Mouse (Mus musculus): Measurements from ENCODE around the gene Cyb561. TPM values are rescaled to one million over a fixed set of nuclear protein-coding genes. Genes with fewer than 3 reads are reported as not detected.

Gene Cyb561
- total RNA-seq, 2 experiments from 2014 or later, result 168 to 204 TPM

DNA sequence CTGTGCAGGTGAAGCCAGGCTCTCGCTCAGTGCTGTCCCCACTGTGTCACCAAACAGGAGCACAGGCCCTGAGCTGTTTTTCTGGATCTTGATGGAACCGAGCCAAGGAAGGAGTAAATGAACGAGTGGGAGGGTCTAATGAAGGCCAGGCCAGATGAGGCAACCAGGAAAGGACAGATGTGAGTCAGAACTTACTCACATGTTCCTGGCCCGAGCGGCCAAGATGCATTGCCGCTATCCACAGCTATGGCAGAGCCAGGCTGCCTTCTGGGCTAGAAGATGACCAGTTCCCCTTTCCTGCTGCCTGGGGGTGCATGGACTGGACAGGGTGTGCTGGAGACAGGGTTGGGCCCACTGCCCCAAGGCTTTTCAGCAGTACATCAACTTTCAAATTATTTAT, 266 bp upstream of the Cyb561 start:
- peak; percentile 56 to 60 for DNase-seq (ENCODE audit: low spot score in 2 of 2)

DNA sequence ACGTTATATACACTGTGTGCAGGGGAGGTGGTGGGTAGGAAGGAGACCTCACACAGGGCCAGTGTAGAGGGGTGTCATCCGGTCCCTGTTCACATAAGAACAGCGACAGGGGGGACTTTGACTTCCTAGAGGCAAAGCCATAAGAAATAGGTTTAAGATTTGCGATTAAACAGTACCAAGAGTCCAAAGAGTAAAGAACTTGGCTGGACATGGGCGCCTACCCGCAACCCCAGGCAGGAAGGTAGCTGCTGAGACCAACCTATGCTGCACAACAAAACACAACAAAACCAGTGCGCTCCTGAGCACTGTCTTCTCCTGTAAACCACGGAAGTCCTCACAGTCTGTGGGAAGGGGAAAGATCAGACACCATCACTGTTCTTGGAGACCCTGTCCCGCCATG, 1.0 kb downstream of the Cyb561 start:
- DNase-seq (ENCODE audit: low spot score in 2 of 2), result no peak

DNA sequence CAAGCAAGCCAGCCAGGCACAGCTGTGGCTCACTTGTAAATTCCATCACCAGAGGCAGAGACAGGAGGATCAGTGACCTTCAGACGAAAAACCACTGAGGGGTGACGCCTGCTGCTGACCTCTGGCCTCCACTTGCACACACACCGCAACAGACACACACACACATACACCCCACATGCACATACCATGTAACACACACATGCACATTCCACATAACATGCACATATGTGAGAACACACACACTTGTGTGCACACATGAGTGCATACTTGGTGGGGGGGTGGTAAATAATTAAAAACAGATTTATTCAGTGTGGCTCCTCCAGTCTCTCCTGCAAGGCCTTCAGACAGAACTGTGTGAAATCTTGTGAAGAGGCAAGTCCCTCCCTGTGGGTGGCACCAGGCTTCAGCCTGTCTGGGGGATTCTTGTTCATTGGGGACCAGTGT, 1.5 kb downstream of the Cyb561 start:
- no peak for DNase-seq (ENCODE audit: low spot score in 2 of 2)

DNA sequence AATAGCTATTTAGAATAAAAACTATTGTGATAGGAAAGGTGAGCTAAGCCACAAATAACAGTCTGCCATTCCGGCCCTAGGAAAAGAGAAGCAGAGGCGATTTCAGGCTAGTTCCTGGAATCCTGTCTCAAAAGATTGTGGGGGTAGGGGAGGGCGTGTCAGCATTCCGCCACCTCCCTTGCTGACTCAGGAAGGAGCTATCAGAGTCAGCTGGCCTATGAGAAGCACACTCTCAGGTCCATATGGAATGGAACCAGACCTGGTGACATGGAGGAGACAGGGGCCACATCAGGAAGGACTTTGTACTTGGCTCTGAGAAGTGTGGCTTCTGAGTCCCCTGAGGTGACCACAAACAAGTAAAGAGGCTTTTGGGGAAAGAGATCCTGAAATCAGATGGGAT, 2.6 kb downstream of the Cyb561 start:
- no peak for DNase-seq (ENCODE audit: low spot score in 2 of 2)

DNA sequence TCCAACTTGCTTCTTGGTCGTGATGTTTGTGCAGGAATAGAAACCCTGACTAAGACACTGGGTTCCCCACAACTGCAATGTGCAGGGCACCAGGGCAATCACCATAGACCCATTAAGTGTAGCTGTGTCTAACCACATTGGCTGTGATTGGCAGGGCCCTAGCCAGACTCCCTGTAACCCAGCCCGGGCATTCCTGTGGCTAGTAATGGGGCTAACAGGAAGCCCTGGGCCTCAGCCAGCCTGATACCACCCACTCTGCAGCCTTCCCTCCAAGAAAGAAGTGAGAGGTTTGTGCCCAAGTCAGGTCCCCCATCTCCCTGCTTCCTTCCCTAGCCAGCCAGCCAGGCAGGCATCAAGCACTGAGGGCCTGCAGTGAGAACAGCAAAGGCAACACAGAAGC, 4.9 kb downstream of the Cyb561 start:
- DNase-seq (ENCODE audit: low spot score in 2 of 2), result no peak

DNA sequence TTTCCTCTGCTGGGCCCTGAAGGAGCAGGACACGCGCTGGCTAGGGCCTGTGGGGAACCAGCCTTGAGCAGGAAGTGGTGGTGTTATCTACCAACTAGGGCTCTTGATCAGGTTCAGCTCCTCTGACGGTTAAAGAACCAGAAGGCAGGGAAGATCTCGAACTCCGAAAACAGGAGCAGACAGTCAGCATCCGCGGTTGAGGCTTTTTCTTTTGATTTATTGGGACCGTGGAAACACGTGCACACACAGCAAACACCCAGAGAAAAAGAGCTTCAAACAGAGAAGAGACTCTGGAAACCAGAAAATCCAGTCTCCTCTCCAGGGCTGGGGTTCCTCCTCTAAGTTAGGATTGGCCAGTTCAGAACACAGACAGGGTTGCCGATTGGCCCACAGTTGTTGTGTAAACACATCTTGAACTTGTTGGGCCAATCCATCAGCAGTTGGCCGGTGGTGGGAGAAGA, 6.4 kb downstream of the Cyb561 start:
- DNase-seq (ENCODE audit: low spot score in 2 of 2), result no peak

DNA sequence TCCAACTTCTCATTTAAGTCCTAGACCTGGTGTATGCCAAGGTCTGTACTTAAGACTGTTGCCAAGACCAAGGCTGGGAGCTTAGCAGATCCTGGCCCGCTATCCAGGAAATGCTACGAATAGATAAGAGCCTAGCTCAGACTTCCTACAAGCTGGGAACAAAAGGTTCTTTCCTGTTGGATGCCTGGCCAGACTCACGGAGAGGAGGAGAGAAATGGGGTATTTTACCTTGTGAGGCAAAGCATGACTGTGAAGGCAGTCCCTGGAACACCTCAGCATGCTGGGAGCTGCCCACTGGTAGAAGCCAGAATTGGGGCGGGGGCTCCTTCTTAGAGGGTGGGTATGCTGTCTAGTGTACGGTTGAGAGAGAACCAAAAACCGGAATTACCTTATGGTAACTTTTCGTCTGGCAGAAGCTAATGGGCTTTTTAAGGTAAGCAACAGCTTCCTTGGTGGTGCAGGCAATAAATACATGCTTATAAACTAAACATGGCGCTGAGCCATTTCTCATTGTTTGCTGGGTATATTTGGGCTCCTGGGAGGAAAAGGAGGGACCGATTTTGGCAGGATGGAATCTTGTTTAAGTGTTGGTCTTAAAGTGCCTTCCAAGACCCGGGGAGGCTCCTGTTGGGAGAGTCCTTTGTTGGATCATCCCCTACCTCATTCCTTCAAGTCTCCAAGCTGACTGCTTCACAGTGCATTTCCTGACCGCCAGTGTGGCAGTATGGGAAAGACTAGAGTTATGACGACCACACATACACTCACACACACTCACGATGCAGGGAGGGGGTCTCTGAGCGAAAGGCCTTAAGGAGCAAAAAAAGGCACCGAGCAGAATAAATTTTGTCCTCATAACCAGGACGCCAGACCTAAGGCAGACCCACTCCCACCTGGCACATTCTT, 8.1 kb downstream of the Cyb561 start:
- no peak for DNase-seq (ENCODE audit: low spot score in 2 of 2)

DNA sequence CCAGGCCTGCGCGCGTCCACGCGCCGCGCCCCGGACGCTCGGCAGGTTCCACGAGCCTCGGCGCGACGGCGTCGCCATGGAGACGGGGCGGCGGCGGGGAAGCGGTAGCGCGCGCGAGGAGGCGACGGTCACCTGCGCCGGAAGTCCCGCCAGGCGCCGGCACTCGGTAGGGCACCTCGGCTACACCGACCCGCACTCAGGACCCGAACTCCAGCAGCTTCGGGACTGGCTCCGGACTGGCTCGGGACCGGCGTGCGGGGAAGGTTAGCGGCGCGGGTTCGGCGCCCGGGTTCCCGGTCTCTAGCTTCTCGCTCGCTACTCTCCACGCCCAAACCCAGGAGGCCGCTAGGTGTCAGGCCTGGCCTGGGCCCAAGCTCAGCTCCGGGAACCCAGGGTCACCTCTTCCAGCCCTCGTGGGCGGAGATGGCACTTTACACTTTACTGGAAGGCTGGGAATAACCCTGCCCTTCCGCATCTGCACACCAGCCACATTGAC, 9.0 kb downstream of the Cyb561 start:
- peak; percentile 71 to 75 for DNase-seq (ENCODE audit: low spot score in 2 of 2)

DNA sequence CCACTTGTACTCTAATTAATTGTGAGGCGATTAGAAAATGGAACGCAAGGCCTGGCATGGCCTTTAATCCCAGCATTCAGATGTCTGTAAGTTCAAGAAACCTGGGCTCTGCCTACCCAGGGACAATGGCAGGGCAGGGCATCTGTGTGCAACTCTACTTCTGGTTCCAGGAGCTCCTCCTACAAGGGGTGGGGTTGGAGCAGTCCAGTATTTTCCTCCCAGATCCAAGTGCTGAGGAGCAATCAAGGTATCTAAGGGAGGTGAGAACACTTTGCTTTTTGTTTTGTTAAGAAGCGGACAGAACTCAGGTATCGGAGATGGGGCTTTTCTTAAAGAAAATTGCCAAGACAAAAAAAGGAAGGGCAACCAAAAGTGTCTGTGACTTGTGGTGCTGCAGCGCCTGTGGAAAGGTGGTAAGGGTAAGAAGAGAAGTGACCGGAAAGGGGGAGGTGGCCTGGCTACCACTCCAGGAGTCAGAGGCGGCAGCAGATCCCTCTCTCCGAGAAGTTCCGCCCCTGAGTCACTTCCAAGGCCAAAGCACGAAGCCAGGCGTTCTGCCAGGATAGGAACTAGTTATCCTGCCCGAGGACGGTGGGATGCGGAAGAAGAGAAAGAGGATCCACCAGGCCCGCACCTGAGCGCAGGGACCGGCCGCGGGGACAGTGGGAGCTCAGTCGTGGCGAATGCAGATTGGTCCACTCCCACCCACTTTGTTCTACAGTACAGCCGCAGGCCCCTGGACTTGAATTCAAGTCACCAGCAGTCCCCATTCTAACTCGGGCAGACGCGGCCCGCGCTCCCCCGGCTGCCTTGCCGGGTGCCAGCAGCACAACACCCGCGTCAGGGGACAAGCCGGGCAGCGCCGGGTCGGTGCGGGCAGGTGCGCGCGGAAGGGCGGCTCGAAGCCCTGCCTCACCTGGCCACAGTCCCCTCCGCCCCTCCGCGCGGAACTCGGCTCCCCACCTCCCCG, 9.7 kb downstream of the Cyb561 start:
- peak; percentile 51 to 61 for DNase-seq (ENCODE audit: low spot score in 2 of 2)

DNA sequence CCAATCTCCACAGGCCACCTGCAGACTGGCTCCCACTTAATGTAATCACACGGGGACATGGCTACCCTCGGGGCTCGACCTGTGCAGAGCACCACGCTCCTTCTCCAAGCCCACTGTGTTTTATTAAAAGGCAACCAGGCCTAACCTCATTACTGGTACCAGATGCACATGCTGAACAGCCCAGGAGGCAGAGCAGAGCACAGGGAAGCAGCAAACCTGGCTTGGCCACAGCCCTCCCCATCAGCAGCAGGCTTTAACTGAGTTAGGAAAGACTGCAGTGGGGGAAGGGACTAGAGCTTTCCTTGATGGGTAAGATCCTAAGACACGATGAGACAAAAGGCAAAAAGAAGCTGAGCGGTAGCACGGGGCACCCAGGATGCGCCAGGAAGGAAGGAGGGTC, 11.2 kb downstream of the Cyb561 start:
- DNase-seq (ENCODE audit: low spot score in 2 of 2), result no peak

DNA sequence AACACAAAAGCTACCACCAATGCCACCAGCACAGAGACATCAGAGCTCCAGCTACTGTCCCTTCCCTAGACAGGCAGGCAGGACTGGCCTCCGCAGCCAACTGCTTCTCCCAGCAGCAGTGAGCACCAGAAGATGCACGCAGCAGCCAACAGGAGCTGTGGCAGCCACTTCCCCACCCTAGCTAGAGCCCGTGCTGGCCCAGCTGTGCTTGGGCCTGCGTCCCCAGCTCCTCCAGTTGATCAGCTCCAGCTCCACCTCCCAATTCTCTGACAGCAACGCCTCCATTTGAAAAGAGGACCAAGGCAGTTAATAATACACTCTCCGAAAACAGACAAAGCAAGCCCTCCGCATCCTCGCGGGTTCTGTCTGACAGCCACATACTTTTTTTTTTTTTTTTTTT, 14.4 kb downstream of the Cyb561 start:
- no peak for DNase-seq (ENCODE audit: low spot score in 2 of 2)

DNA sequence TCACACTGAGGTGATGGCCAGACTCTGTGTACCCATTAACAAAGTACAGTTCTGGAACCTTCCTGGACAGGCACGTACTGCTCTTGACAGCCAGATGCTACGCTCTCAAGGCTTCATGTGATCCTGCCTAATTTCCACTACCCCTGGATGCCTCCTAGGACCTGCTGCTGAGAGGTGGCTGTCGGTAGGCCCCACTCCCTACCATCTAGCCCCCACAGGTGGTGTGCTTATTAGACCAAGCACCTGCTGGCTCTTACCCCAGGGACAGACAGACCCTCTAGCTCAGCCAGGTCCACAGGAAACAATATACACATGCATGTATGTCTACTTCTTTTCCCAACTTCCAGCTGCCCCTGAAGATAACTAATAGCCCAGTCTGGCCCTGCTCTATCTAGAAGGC, 16.2 kb downstream of the Cyb561 start:
- no peak for DNase-seq (ENCODE audit: low spot score in 2 of 2)

DNA sequence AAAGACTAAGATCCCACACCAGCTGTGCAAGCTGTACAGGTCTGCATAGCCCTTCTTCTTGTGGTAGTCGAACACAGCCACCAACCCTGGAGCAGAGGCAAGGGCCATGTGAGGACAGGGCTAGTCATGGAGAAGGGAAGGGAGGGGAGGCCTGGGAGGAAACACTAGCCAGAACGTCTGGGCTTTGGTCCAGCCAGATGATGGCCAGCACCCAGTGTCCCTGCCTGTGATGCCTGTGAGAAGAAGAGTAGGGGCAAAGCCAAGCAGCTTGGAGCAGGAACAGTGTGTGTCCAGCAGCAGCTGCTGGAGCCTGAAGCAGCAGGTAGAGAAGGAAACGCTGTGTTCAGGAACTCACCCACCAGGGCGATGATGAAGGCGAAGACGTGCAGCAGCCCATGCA, 16.9 kb downstream of the Cyb561 start:
- no peak for DNase-seq (ENCODE audit: low spot score in 2 of 2)

DNA sequence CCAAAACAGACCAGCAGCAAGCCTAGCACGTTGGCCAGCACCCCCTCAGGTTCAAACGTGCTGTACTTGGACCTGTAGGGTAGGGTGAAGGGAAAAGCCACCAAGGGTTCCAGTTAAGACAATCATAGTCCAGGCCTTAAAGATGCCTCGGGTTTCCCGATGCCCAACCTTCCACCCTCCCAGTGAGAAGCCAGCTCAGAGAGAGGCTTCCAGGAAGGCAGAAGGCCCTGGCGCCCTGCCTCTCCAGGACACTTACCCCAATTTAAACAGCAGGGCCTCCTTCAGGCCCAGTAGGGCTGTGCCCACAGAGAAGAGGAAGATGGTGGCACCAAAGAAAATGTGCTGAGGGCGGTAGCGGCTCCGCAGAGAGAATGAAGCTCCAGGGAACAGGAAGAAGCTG, 17.6 kb downstream of the Cyb561 start:
- DNase-seq (ENCODE audit: low spot score in 2 of 2), result no peak

DNA sequence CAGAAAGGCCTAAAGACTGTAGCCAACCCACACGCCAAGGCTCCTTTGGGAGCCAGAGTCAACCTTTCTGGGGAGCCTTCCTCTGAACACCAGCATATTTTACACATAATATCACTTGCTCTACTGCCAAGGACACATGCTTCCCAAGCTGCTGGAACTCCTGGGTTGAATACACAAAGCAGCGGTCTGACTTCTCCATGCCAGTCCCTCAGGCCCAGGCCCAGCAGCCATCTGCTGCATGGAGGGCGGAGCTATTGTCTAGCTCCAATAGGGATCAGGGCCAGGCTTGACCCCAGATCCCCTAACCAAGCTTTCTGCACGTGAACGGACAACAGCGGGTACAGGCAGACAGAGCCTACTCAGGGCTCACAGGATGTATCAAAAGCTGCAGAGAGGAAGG, 18.3 kb downstream of the Cyb561 start:
- DNase-seq (ENCODE audit: low spot score in 2 of 2), result no peak

DNA sequence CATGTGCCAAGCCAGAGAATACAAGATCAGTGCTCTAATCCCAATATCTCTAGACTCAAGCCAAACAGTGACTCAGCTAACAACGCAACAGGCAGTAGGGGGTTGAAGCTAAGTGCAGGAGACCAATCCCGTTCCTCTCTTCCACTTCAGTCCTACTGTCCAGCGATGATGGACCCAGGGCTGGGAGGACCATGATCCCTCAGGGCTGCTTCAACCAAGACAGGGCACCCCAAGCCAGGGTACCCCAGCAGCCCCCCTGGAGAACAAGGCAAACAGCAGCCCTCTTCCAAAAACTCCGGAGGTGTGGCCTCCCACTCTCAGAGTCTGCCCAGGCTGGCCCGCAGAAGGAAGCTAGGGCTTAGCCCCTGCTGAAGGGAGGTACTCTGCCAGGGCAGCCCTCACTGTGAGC, 18.8 kb downstream of the Cyb561 start:
- no peak for DNase-seq (ENCODE audit: low spot score in 2 of 2)

DNA sequence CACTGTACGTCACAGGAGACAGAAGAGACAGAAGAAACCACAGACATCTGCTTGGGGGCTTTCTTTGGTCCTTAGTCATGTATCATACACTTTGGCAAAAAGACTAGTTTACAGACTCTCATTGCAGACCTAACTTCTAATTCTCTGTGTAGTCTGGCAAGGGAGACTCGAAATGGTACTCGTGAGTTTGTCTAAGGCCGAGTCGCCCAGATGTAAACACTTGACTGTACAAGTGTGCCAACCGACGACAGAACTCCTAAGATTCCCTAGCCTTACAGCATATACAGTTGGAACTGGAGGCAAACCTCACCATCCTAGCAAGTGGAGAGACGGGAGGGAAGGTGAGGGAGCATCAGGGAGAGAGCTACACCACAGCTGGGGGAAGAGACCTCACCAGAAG, 19.4 kb downstream of the Cyb561 start:
- no peak for DNase-seq (ENCODE audit: low spot score in 2 of 2)

DNA sequence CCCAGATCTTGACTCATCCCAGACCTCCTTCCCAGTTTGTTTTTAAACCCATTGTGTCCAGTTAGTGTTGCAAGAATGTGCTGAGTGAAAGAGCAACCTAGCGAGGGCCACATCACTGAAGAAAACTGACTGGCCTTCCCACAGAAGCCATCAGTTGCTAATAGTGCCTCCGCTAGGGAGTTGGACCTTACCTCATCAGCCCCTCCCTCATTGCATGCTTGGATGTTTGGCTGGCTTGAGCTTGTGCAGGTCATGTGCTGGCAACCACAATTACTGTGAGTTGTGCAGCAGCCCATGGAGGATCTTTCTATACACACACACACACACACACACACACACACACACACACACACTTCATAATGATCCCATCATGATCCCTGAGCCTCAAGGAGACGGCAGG, 21.8 kb downstream of the Cyb561 start:
- no peak for DNase-seq (ENCODE audit: low spot score in 2 of 2)

DNA sequence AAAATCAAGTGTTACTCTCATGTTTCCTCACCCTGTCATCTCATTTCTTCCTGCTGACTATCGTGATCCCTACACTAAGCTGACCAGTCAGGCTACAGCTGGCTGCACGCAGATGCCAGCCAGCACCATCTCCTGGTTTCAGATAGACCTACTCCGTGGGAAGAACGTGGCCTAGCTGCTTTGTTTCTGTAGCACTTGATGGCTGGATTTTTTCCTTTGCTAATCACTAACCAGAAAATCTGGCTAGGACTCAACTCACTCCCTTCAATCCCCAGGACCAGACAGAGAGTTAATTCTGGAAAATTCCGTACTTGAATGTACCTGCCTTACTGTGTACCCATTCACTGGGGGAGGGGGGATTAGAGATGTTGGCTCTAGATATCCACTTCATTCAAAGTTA, 25.0 kb downstream of the Cyb561 start:
- no peak for DNase-seq (ENCODE audit: low spot score in 2 of 2)

DNA sequence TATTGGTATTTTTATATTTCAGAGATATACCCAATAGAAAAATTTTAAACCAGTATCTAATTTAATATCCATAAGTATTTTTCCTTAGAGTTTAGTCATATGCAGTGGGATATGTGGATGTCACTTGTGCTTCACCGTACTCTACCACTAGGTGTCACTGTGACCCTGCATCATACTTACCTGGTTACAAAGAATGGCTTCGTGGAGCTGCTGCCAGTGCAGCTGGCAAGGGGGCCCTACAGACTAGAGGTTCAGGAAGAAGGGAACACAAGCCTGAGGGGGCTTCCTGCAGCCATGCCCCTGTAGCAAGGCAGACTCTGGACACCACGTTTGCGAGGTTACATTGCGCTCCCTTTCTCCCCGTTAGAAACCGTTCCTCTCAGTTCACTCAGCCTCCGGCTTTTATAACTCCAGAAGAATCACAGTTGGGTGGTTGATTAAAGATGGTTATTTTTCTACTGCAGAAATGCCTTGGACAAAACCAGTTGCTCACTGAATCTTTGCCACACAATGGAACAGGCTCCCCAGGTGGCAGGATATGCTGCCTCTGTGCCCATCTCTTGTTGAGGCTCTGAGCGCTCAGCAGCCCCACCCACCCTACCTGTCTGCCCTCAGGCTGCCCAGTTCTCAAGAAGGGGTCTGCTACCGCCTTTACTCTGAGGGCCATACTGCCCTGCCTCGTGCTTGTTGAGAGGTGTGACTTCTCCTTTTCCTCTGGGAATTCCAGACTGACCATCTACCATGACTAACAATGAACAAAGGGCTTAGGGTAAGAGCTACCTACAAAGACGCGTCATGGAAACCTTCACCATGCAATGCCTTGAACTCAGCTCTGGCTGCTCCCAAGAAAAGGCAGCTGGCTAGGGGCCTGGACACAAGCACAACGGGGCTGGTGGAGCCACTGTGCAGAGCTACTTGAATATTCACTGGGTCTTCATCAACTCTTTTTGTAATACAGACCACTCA, 25.8 kb downstream of the Cyb561 start:
- DNase-seq (ENCODE audit: low spot score in 2 of 2), result peak; percentile 72 to 75

Measured in adrenal gland, adult 18-20 months (tissue).